Mouse (Mus musculus) embryonic facial prominence, embryonic 11.5 days (tissue): ENCODE measurements around the gene Nr4a2. TPM values are rescaled to one million over a fixed set of nuclear protein-coding genes. Genes with fewer than 3 reads are reported as not detected.
A peak's percentile ranks its signal among the peaks of the same experiment; 100 is the strongest.

ENCODE experiments used
- ATAC-seq: fragments of 200-750 bp; cut with Nextera tagmentation; replicated peaks from 2 replicates; pipeline ENCODE4 v1.8.0; 2017; ENCODE audit warnings: low read depth; ENCODE audit not compliant: insufficient number of reproducible peaks, low FRiP score, low TSS enrichment
- DNase-seq: peaks from one replicate; pipeline ENCODE4 v3.0.0-alpha.2; 2015; ENCODE audit warnings: low spot score
- H3K27ac ChIP-seq: fragments of 300-500 bp; sonication (generic); replicated peaks from 2 replicates; pipeline ENCODE4 v1.5.1; 2014; ENCODE audit warnings: mild to moderate bottlenecking, low read depth, low read length, control low read depth
- H3K27me3 ChIP-seq: fragments of 300-500 bp; sonication (generic); 2 replicates; pipeline ENCODE4 v1.6.1; 2014; ENCODE audit warnings: mild to moderate bottlenecking, low read length, moderate library complexity, mixed read lengths; ENCODE audit not compliant: control insufficient read depth, insufficient read depth
- H3K36me3 ChIP-seq: fragments of 300-500 bp; sonication (generic); replicated peaks from 2 replicates; pipeline ENCODE4 v1.6.1; 2014; ENCODE audit warnings: low read depth, mild to moderate bottlenecking, low read length, moderate library complexity, mixed read lengths; ENCODE audit not compliant: control insufficient read depth, insufficient read depth
- H3K4me1 ChIP-seq: fragments of 300-500 bp; sonication (generic); 2 replicates; pipeline ENCODE4 v1.6.1; 2014; ENCODE audit warnings: low read length, mixed read lengths; ENCODE audit not compliant: control insufficient read depth, insufficient read depth
- H3K4me2 ChIP-seq: fragments of 300-500 bp; sonication (generic); 2 replicates; pipeline ENCODE4 v1.6.1; 2014; ENCODE audit warnings: low read depth, mild to moderate bottlenecking, control low read depth, low read length, moderate library complexity
- H3K4me3 ChIP-seq: fragments of 300-500 bp; sonication (generic); 2 replicates; pipeline ENCODE4 v1.5.1; 2014; ENCODE audit warnings: low read depth, low read length, control low read depth
- H3K9ac ChIP-seq: fragments of 300-500 bp; sonication (generic); replicated peaks from 2 replicates; pipeline ENCODE4 v1.6.1; 2014; ENCODE audit warnings: mild to moderate bottlenecking, control low read depth, low read length
- H3K9me3 ChIP-seq: fragments of 300-500 bp; sonication (generic); replicated peaks from 2 replicates; pipeline ENCODE4 v1.6.1; 2016; ENCODE audit warnings: mild to moderate bottlenecking, low read length, inconsistent platforms, mixed read lengths; ENCODE audit not compliant: control insufficient read depth
- WGBS: fragments of 180-500 bp; shearing (Covaris S2); extraction: QIAGEN DNeasy Blood & Tissue Kit; methylation state at CpG from one replicate; pipeline ENCODE4 v1.1.7; 2014; 5-methylcytosine and 5-hydroxymethylcytosine counted together
- polyA plus RNA-seq: library from polyadenylated mRNA; unstranded; fragments of >200 nt; fragmentation: Nextera tagmentation; extraction: Ambion mirVana; gene quantifications from 2 replicates; pipeline ENCODE4 v1.2.1, GENCODE M21; 2014

Nr4a2 gene
- polyA plus RNA-seq: 3.7 and 5.7 TPM in 2 replicates

DNA sequence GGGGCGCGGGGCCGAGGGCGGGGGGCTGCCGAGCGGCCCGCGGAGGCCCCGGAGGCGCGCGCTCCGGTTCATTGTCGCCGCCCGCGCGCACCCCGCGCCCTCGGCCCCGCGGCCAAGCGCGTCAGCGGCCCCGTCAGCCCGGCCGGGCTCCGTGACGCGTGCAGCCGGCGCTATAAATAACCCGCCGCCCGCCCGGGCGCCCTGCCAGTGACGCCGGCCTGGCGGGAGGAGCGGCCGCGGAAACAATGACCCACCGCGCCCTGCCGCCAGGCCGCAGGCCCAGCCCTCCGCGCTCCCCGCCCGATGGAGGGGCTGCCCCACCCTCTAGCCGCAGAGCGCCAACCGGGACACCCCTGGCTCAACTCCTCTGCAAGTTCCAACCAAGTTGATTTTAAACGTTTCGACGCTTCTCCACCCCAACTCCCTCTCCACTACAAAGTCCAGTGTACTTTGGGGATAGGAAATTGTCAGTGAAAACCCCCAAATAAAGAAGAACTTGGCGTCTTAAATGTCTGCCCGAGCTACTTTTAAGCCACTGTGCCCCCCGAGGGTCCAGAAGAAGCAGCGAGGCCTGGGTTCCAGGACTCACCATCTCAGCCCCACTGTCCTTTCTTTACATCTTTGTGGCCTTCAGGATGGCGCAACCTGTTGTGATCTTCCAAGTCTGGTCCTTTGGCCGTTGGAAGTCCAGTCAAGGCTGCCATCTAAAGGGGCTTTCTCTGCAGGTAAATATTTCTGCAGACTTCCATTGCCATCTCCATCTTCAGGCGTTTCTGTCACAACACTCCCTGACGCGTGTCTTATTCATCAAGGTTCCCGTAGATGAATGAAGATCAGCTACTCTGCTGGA, at the start of gene Nr4a2:
Gene Nr4a2, minus strand, starts transcription at position 13 of the 850 bp plus-strand sequence.
- peak within 1 kb of the TSS; percentile 90 for H3K27ac ChIP-seq
- peak; percentile 86 for DNase-seq
- H3K4me2 ChIP-seq: peak within 1 kb of the TSS; percentile 74
- peak; percentile 94 for ATAC-seq
- H3K36me3 ChIP-seq: no peaks in the 10 kb centered on the region
- WGBS: 9% methylated on average over 43 of the region's 69 CpGs
- H3K9me3 ChIP-seq: no peaks in the 10 kb centered on the region
- H3K27me3 ChIP-seq: no peaks in the 10 kb centered on the region
- no peaks in the 10 kb centered on the region for H3K4me1 ChIP-seq
- H3K4me3 ChIP-seq: peak within 1 kb of the TSS; percentile 95
- H3K9ac ChIP-seq: peak within 1 kb of the TSS; percentile 97

- 67% methylated on average over 1 of the region's 1 CpGs for WGBS
- DNase-seq (no peak), ATAC-seq (no peak)
These were observed 41.6 kb upstream of the Nr4a2 start for GRCm38 (mm10) chr2:57165416-57165815.

DNA sequence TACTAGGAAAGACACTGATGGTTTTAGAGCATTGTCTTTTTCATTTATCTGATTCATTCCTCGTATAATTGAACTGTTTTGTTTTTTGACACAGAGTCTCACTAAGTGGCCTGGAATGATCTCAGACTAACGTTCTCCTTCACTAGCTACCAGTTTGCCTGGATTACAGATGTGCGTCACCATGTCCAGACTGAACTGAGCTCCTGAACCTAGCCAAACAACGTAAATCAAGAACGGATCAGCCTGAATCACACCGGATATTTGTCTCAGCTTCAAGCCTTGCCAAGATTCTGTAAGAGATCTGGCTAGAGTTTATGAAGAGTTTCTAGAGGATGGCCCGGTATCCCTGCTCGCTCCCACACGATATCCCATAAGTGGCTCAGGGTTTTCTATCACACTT, 33.0 kb upstream of the Nr4a2 start:
- H3K4me1 ChIP-seq: no peaks in the 10 kb centered on the region
- no peak overlapping the region for H3K4me3 ChIP-seq
- no peaks in the 10 kb centered on the region for H3K27me3 ChIP-seq
- no peaks in the 10 kb centered on the region for H3K9me3 ChIP-seq
- ATAC-seq (no peak), DNase-seq (no peak)
- no peak overlapping the region for H3K27ac ChIP-seq
- WGBS: 88% methylated on average over 9 of the region's 9 CpGs
- no peak overlapping the region for H3K4me2 ChIP-seq
- no peaks in the 10 kb centered on the region for H3K36me3 ChIP-seq
- H3K9ac ChIP-seq: no peak overlapping the region

More at GRCm38 (mm10) chr2:57165416-57165815, 41.6 kb upstream of the Nr4a2 start:
- H3K4me2 ChIP-seq: no peak overlapping the region
- no peaks in the 10 kb centered on the region for H3K9me3 ChIP-seq
- no peak overlapping the region for H3K4me3 ChIP-seq
- H3K36me3 ChIP-seq: no peaks in the 10 kb centered on the region
- no peak overlapping the region for H3K9ac ChIP-seq
- no peak overlapping the region for H3K27ac ChIP-seq
- H3K4me1 ChIP-seq: no peaks in the 10 kb centered on the region
- H3K27me3 ChIP-seq: no peaks in the 10 kb centered on the region

DNA sequence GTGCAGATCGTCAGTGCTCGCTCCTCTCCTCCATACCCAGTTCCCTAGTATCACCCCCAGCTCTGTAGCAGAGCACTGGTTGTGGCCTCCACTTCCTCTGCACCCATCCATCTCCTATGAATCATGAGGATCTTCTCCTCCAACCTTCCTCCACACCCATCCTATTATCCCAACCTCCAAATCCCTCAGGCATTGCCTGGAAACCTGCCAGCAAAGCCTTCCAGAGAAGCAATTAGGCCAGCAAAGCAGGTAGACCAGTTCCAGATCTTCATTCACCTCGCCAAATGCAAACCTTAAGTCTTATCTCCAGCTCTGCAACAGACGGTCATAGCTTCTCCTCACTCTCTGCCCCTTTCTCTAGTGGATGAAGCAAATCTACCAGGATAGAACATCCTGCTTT, 26.0 kb upstream of the Nr4a2 start:
- DNase-seq: no peak
- Histone ChIP-seq H3K9ac (no peak overlapping the region), H3K27me3 (no peaks in the 10 kb centered on the region), H3K4me3 (no peak overlapping the region), H3K27ac (no peak overlapping the region), H3K4me1 (no peaks in the 10 kb centered on the region), H3K36me3 (no peaks in the 10 kb centered on the region), H3K9me3 (no peaks in the 10 kb centered on the region), H3K4me2 (no peak overlapping the region)
- ATAC-seq: no peak
- 89% methylated on average over 4 of the region's 4 CpGs for WGBS

- 88% methylated on average over 2 of the region's 2 CpGs for WGBS
- ATAC-seq: no peak
- DNase-seq: no peak
- Histone ChIP-seq H3K27ac (no peak overlapping the region), H3K9ac (no peak overlapping the region), H3K4me3 (no peak overlapping the region), H3K27me3 (no peaks in the 10 kb centered on the region), H3K4me1 (no peaks in the 10 kb centered on the region), H3K36me3 (no peaks in the 10 kb centered on the region), H3K9me3 (no peaks in the 10 kb centered on the region), H3K4me2 (no peak overlapping the region)
These were observed 24.4 kb upstream of the Nr4a2 start for GRCm38 (mm10) chr2:57148231-57148630.

- H3K9me3 ChIP-seq: no peaks in the 10 kb centered on the region
- DNase-seq (no peak), ATAC-seq (no peak)
- H3K36me3 ChIP-seq: no peaks in the 10 kb centered on the region
- H3K27ac ChIP-seq: no peak overlapping the region
- H3K27me3 ChIP-seq: no peaks in the 10 kb centered on the region
- H3K4me1 ChIP-seq: no peaks in the 10 kb centered on the region
- no peak overlapping the region for H3K4me3 ChIP-seq
- no peak overlapping the region for H3K9ac ChIP-seq
- 90% methylated on average over 5 of the region's 5 CpGs for WGBS
- no peak overlapping the region for H3K4me2 ChIP-seq
These were observed 22.0 kb upstream of the Nr4a2 start for GRCm38 (mm10) chr2:57145646-57146421.

DNA sequence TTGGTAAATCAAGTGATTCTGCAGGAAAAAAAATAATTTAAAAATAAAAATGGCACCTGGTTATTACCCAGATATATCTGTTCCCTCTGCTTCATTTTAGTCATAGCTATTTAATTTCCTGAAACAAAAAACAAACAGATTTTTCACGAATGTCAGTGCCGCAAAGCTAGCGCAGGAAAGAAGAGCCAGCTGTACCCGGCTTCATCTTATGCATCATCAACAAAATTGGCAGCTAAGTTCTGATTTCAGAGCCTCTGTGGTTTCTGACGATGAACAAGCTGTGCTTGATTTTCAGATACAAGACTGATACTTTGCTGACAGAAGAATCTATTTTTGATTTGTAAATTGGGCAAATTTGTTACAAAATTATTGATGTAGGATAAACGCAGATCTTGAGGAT, 14.8 kb upstream of the Nr4a2 start:
- 87% methylated on average over 6 of the region's 6 CpGs for WGBS
- no peak for DNase-seq
- Histone ChIP-seq H3K4me1 (no peaks in the 10 kb centered on the region), H3K9ac (no peak overlapping the region), H3K9me3 (no peaks in the 10 kb centered on the region), H3K4me3 (no peak overlapping the region), H3K27ac (no peak overlapping the region), H3K36me3 (no peaks in the 10 kb centered on the region), H3K27me3 (no peaks in the 10 kb centered on the region), H3K4me2 (no peak overlapping the region)
- ATAC-seq: no peak

DNA sequence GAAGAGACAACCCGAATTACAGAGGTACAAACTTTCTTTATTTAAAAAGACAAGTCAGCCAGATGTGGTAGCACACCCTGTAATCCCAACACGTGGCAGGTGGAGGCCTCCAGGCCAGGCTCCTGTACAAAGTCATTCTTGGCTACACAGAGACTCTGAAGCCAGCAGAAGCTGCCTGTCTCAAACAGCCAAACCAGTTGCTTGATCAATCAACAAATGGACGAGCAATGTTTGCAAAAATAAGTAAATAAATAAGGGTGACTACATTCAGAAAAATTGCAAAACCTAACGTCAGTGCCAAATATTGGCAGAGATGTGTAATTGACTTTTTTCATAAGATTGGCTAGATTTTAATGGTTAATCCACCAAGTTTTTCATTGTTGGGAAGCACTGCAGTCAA, 3.7 kb upstream of the Nr4a2 start:
- H3K9ac ChIP-seq: no peak overlapping the region
- no peak overlapping the region for H3K4me2 ChIP-seq
- H3K27ac ChIP-seq: no peak overlapping the region

More for the DNA sequence above, 3.7 kb upstream of the Nr4a2 start:
- Histone ChIP-seq H3K9me3 (no peaks in the 10 kb centered on the region), H3K27me3 (no peaks in the 10 kb centered on the region), H3K4me1 (no peaks in the 10 kb centered on the region), H3K36me3 (no peaks in the 10 kb centered on the region), H3K4me3 (no peak overlapping the region)
- WGBS: 75% methylated on average over 4 of the region's 4 CpGs
- ATAC-seq (no peak), DNase-seq (no peak)
